Mouse (Mus musculus) kidney, embryonic 14.5 days (tissue): ENCODE measurements at regions not wholly inside any gene's neighbourhood (a gene's known extent, or its start where the extent isn't known, plus 50 kb on each side); places are given as distances from the start of the nearest gene placed in this dataset.

Experiments used
- ATAC-seq: fragments of 200-750 bp; cut with Nextera tagmentation; 2 replicates; pipeline ENCODE4 v1.8.0; 2017; ENCODE audit warnings: moderate number of reproducible peaks, mild to moderate bottlenecking, moderate TSS enrichment, moderate library complexity; ENCODE audit not compliant: low FRiP score, low TSS enrichment
- H3K27ac ChIP-seq: fragments of 300-500 bp; sonication (generic); 2 replicates; pipeline ENCODE4 v1.5.1; 2014; ENCODE audit warnings: low read depth, mild to moderate bottlenecking, low read length, moderate library complexity, mixed read lengths
- H3K27me3 ChIP-seq: fragments of 300-500 bp; sonication (generic); 2 replicates; pipeline ENCODE4 v1.6.1; 2014; ENCODE audit warnings: mild to moderate bottlenecking, low read length; ENCODE audit not compliant: control insufficient read depth, insufficient read depth
- H3K36me3 ChIP-seq: fragments of 300-500 bp; sonication (generic); 2 replicates; pipeline ENCODE4 v1.6.1; 2014; ENCODE audit warnings: low read length, mixed read lengths; ENCODE audit not compliant: control insufficient read depth, insufficient read depth
- H3K4me1 ChIP-seq: fragments of 300-500 bp; sonication (generic); 2 replicates; pipeline ENCODE4 v1.6.1; 2014; ENCODE audit warnings: low read length, mixed read lengths; ENCODE audit not compliant: control insufficient read depth, insufficient read depth
- H3K4me2 ChIP-seq: fragments of 300-500 bp; sonication (generic); replicated peaks from 2 replicates; pipeline ENCODE4 v1.6.1; 2014; ENCODE audit warnings: low read depth, mild to moderate bottlenecking, low read length
- H3K4me3 ChIP-seq: fragments of 300-500 bp; sonication (generic); 2 replicates; pipeline ENCODE4 v1.5.1; 2014; ENCODE audit warnings: mild to moderate bottlenecking, low read length
- H3K9ac ChIP-seq: fragments of 300-500 bp; sonication (generic); 2 replicates; pipeline ENCODE4 v1.6.1; 2014; ENCODE audit warnings: low read depth, mild to moderate bottlenecking, low read length, moderate library complexity
- H3K9me3 ChIP-seq: fragments of 300-500 bp; sonication (generic); 2 replicates; pipeline ENCODE4 v1.6.1; 2016; ENCODE audit warnings: low read length; ENCODE audit not compliant: control insufficient read depth
- WGBS: fragments of 180-500 bp; shearing (Covaris S2); extraction: QIAGEN DNeasy Blood & Tissue Kit; methylation state at CpG from one replicate; pipeline ENCODE4 v1.1.7; 2014; 5-methylcytosine and 5-hydroxymethylcytosine counted together

DNA sequence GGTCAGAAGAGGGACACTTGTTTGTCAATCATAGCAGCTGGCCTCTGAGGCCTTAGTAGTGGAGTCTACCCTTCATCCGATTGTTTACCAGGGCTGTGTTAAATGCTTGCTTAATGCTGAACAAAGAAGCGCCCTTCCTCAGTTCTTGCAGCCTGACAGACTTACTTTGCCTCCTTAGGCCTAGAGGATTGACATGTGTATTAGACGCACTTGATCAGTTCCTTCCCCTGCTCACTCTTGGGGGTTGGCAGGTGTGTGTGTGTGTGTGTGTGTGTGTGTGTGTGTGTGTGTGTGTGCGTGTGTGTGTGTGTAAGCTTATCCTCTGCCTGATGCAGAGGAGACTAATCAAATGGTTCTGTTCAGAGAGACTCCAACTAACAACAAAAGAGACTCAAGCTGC is 91.8 kb upstream of the Dnajc19 start:
- no peaks in the 10 kb centered on the region for H3K4me1 ChIP-seq
- no peak overlapping the region for H3K4me2 ChIP-seq
- WGBS: 81% methylated on average over 4 of the region's 4 CpGs
- no peak overlapping the region for H3K27ac ChIP-seq
- H3K36me3 ChIP-seq: no peaks in the 10 kb centered on the region
- H3K9ac ChIP-seq: no peak overlapping the region
- no peaks in the 10 kb centered on the region for H3K9me3 ChIP-seq
- H3K27me3 ChIP-seq: no peaks in the 10 kb centered on the region
- ATAC-seq: no peak
- no peak overlapping the region for H3K4me3 ChIP-seq

GRCm38 (mm10) chr3:34171893-34172292 is 90.8 kb upstream of the Dnajc19 start:
- H3K36me3 ChIP-seq: no peaks in the 10 kb centered on the region
- no peak overlapping the region for H3K4me3 ChIP-seq
- H3K4me1 ChIP-seq: no peaks in the 10 kb centered on the region
- H3K9me3 ChIP-seq: no peaks in the 10 kb centered on the region
- peak; percentile 62; the same call in 1 of the 2 replicates for ATAC-seq
- H3K27me3 ChIP-seq: no peaks in the 10 kb centered on the region
- H3K27ac ChIP-seq: no peak overlapping the region
- no peak overlapping the region for H3K4me2 ChIP-seq
- no peak overlapping the region for H3K9ac ChIP-seq
- 47% methylated on average over 6 of the region's 6 CpGs for WGBS

- H3K4me3 ChIP-seq: no peak overlapping the region
- H3K27ac ChIP-seq: no peak overlapping the region
- no peak overlapping the region for H3K9ac ChIP-seq
- H3K27me3 ChIP-seq: no peaks in the 10 kb centered on the region
- no peaks in the 10 kb centered on the region for H3K9me3 ChIP-seq
- ATAC-seq: peak; percentile 39; the same call in 1 of the 2 replicates
- H3K4me2 ChIP-seq: no peak overlapping the region
- no peaks in the 10 kb centered on the region for H3K4me1 ChIP-seq
- WGBS: 37% methylated on average over 1 of the region's 1 CpGs
- H3K36me3 ChIP-seq: no peaks in the 10 kb centered on the region
Measured at GRCm38 (mm10) chr3:34168087-34168486, 87.0 kb upstream of the Dnajc19 start.

DNA sequence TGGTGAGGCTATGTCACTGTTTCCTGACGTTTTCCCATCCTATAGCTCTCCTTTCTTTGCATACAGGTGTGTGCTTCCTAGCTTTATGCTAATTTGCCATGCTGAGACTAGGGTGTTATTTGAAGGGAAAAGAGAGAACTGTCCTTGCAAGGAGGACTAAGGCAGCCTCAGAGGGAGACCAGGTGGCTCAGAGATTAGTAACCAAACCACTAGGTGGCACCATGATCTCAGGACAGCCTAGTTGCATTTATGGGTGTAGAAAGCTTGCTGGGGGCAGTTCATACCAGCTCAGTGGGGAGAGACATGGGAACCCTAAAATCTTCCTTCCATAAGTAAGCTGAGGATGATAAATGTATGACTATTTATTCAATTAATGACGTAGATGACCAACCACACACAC is 68.9 kb upstream of the Dnajc19 start:
- 57% methylated on average over 2 of the region's 2 CpGs for WGBS
- no peak for ATAC-seq
- no peak overlapping the region for H3K9ac ChIP-seq
- no peaks in the 10 kb centered on the region for H3K36me3 ChIP-seq
- no peak overlapping the region for H3K4me2 ChIP-seq
- H3K9me3 ChIP-seq: no peaks in the 10 kb centered on the region
- H3K27me3 ChIP-seq: no peaks in the 10 kb centered on the region
- H3K4me1 ChIP-seq: no peaks in the 10 kb centered on the region
- H3K27ac ChIP-seq: no peak overlapping the region
- H3K4me3 ChIP-seq: no peak overlapping the region

DNA sequence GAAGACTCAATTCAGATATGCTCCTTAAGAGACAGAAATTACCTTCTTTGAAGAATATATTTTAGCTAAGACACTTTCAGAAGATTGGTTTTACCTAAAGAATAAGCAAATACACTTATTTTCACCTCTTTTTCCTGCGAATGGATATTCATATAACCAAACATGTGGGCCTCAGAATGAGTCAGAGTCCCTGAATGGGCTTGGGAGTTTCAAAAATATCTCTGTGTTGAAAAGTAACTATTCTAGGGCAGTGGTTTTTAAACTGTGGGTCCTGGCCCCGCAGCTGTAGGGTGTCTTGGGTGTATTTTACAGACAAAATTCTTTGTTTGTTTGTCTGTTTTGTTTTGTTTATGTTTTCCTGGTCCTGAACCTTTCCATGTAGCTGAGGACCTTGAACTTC is 62.5 kb upstream of the Dnajc19 start:
- Histone ChIP-seq H3K9me3 (no peaks in the 10 kb centered on the region), H3K27ac (no peak overlapping the region), H3K4me1 (no peaks in the 10 kb centered on the region), H3K9ac (no peak overlapping the region), H3K36me3 (no peaks in the 10 kb centered on the region), H3K4me2 (no peak overlapping the region), H3K27me3 (no peaks in the 10 kb centered on the region), H3K4me3 (no peak overlapping the region)
- WGBS: 64% methylated on average over 2 of the region's 2 CpGs
- ATAC-seq: no peak

GRCm38 (mm10) chr3:34139227-34139626 is 58.1 kb upstream of the Dnajc19 start:
- Histone ChIP-seq H3K36me3 (no peaks in the 10 kb centered on the region), H3K9ac (no peak overlapping the region), H3K4me1 (no peaks in the 10 kb centered on the region), H3K4me3 (no peak overlapping the region), H3K9me3 (no peaks in the 10 kb centered on the region), H3K27ac (no peak overlapping the region), H3K4me2 (no peak overlapping the region), H3K27me3 (no peaks in the 10 kb centered on the region)
- WGBS: 82% methylated on average over 9 of the region's 9 CpGs
- ATAC-seq: no peak

GRCm38 (mm10) chr3:34137984-34138383 is 56.9 kb upstream of the Dnajc19 start:
- ATAC-seq: no peak
- H3K9ac ChIP-seq: no peak overlapping the region
- WGBS: 86% methylated on average over 7 of the region's 7 CpGs

GRCm38 (mm10) chr3:34136385-34136784 is 55.3 kb upstream of the Dnajc19 start:
- Histone ChIP-seq H3K4me3 (no peak overlapping the region), H3K36me3 (no peaks in the 10 kb centered on the region), H3K4me2 (no peak overlapping the region), H3K27me3 (no peaks in the 10 kb centered on the region), H3K9me3 (no peaks in the 10 kb centered on the region), H3K9ac (no peak overlapping the region), H3K27ac (no peak overlapping the region), H3K4me1 (no peaks in the 10 kb centered on the region)
- WGBS: 84% methylated on average over 2 of the region's 2 CpGs
- no peak for ATAC-seq

More at GRCm38 (mm10) chr3:34137984-34138383, 56.9 kb upstream of the Dnajc19 start:
- H3K4me3 ChIP-seq: no peak overlapping the region
- H3K27me3 ChIP-seq: no peaks in the 10 kb centered on the region
- no peaks in the 10 kb centered on the region for H3K36me3 ChIP-seq
- no peaks in the 10 kb centered on the region for H3K9me3 ChIP-seq
- H3K4me2 ChIP-seq: no peak overlapping the region
- no peaks in the 10 kb centered on the region for H3K4me1 ChIP-seq
- no peak overlapping the region for H3K27ac ChIP-seq
